Mouse (Mus musculus) ES-E14 (cell line): ENCODE data around the gene Klk5. TPM values are rescaled to one million over a fixed set of nuclear protein-coding genes. Genes with fewer than 3 reads are reported as not detected.

Experiments
- DNase-seq: peaks from one replicate; pipeline ENCODE4 v3.0.0-alpha.2; 2013; ENCODE audit warnings: low read depth, low spot score
- H3K27ac ChIP-seq: 2 replicates; pipeline ENCODE4 v1.5.1; 2012; ENCODE audit warnings: low read depth, mild to moderate bottlenecking, low read length, moderate library complexity, mixed read lengths; ENCODE audit not compliant: poor library complexity, insufficient read depth, severe bottlenecking
- H3K36me3 ChIP-seq: 2 replicates; pipeline ENCODE4 v1.6.1; 2012; ENCODE audit warnings: mild to moderate bottlenecking, low read length, moderate library complexity, mixed read lengths; ENCODE audit not compliant: control insufficient read depth, poor library complexity, insufficient read depth, severe bottlenecking
- H3K4me1 ChIP-seq, 2 experiments: fragments of 150-350 bp in 1 of 2; sonication (generic) in 1 of 2; 2 replicates each; pipeline ENCODE4 v1.6.1; 2012; ENCODE audit warnings: low read length in 2 of 2, mild to moderate bottlenecking in 1 of 2, mixed read lengths in 1 of 2; ENCODE audit not compliant: control insufficient read depth in 2 of 2, insufficient read depth in 2 of 2, poor library complexity in 1 of 2
- H3K4me3 ChIP-seq, 2 experiments: fragments of 150-350 bp in 1 of 2; sonication (generic) in 1 of 2; 2 replicates each; pipeline ENCODE4 v1.5.1; 2012; ENCODE audit warnings: low read length in 2 of 2, low read depth in 1 of 2, mild to moderate bottlenecking in 1 of 2, mixed read lengths in 1 of 2; ENCODE audit not compliant: insufficient read depth in 1 of 2, poor library complexity in 1 of 2, severe bottlenecking in 1 of 2
- H3K9ac ChIP-seq: 2 replicates; pipeline ENCODE4 v1.6.1; 2012; ENCODE audit warnings: low read depth, mild to moderate bottlenecking, low read length, mixed read lengths; ENCODE audit not compliant: poor library complexity, insufficient read depth, severe bottlenecking
- H3K9me3 ChIP-seq: fragments of 150-350 bp; sonication (generic); 2 replicates; pipeline ENCODE4 v1.6.1; 2012; ENCODE audit warnings: low read depth, mild to moderate bottlenecking, low read length; ENCODE audit not compliant: control insufficient read depth, insufficient read depth
- CHD2 ChIP-seq: IDR thresholded peaks from 2 replicates; pipeline ENCODE4 v1.6.1; 2014; ENCODE audit warnings: mild to moderate bottlenecking, low read depth, low read length, inconsistent platforms
- HCFC1 ChIP-seq: IDR thresholded peaks from 2 replicates; pipeline ENCODE4 v1.6.1; 2012; ENCODE audit warnings: low read length, inconsistent platforms, borderline replicate concordance; ENCODE audit not compliant: insufficient read depth
- MAFK ChIP-seq: IDR thresholded peaks from 2 replicates; pipeline ENCODE4 v1.6.1; 2014; ENCODE audit warnings: mild to moderate bottlenecking, low read depth, low read length, inconsistent platforms; ENCODE audit not compliant: insufficient read depth
- ZC3H11A ChIP-seq: IDR thresholded peaks from 2 replicates; pipeline ENCODE4 v1.6.1; 2012; ENCODE audit warnings: low read depth, mild to moderate bottlenecking, inconsistent platforms, low read length, borderline replicate concordance
- ZNF384 ChIP-seq: IDR thresholded peaks from 2 replicates; pipeline ENCODE4 v1.6.1; 2012; ENCODE audit warnings: low read depth, low read length, inconsistent platforms
- in situ Hi-C, 2 experiments: fragments of 600-800 bp; cut with MboI; formaldehyde crosslinking; loops; one replicate each; pipeline ENCODE4 v1.15.1; 2025; ENCODE audit warnings: low sequenced_read_pairs in 2 of 2, inconsistent platforms in 1 of 2; ENCODE audit not compliant: unreplicated experiment in 2 of 2
- total RNA-seq: library from RNA; depleted of rRNA; stranded (reverse); fragments of 300-350 nt; gene quantifications from 2 replicates; pipeline ENCODE4 v1.2.3, GENCODE M21; 2012

Gene Klk5
- total RNA-seq, 1 experiment = not detected

GRCm38 (mm10) chr7:43799876-43800275 is 41.9 kb upstream of the Klk5 start:
- TF ChIP-seq CHD2 (no peak), MAFK (no peak), ZNF384 (no peak), HCFC1 (no peak), ZC3H11A (no peak)
- Histone ChIP-seq H3K4me3 (no peak overlapping the region), H3K27ac (no peak overlapping the region), H3K9me3 (no peaks in the 10 kb centered on the region), H3K36me3 (peaks cover 3% of the 10 kb centered on the region; the same call in 1 of the 2 replicates), H3K4me1 (peaks cover 0 to 9% of the 10 kb centered on the region in 2 experiments; a peak in 2 of 4 replicates), H3K9ac (no peak overlapping the region)
- in situ Hi-C loops = no loop called here
- DNase-seq = peak; percentile 33

- DNase-seq = no peak
- TF ChIP-seq MAFK (no peak), HCFC1 (no peak), ZC3H11A (no peak), ZNF384 (no peak), CHD2 (no peak)
- Histone ChIP-seq H3K4me1 (peaks cover 0 to 9% of the 10 kb centered on the region in 2 experiments; a peak in 2 of 4 replicates), H3K36me3 (no peaks in the 10 kb centered on the region; the same call in 1 of the 2 replicates), H3K27ac (no peak within 1 kb of the TSS), H3K9me3 (no peaks in the 10 kb centered on the region), H3K4me3 (no peak within 1 kb of the TSS), H3K9ac (no peak within 1 kb of the TSS)
- in situ Hi-C loops = no loop called here
Measured at GRCm38 (mm10) chr7:43810994-43811393, 30.8 kb upstream of the Klk5 start, which contains the start of gene Klk7. Klk7 (plus strand) TSS chr7:43811294.

GRCm38 (mm10) chr7:43815211-43815610 is 26.6 kb upstream of the Klk5 start:
- Histone ChIP-seq H3K4me3 (no peak overlapping the region), H3K27ac (no peak overlapping the region), H3K9me3 (no peaks in the 10 kb centered on the region), H3K4me1 (peaks cover 0 to 10% of the 10 kb centered on the region in 2 experiments; a peak in 2 of 4 replicates), H3K36me3 (no peaks in the 10 kb centered on the region), H3K9ac (no peak overlapping the region)
- no peak for DNase-seq
- in situ Hi-C loops = no loop called here
- TF ChIP-seq HCFC1 (no peak), ZC3H11A (no peak), CHD2 (no peak), MAFK (no peak), ZNF384 (no peak)

- Histone ChIP-seq H3K4me1 (peaks cover 0 to 8% of the 10 kb centered on the region in 2 experiments; a peak in 2 of 4 replicates), H3K4me3 (no peak overlapping the region), H3K27ac (no peak overlapping the region), H3K9me3 (no peaks in the 10 kb centered on the region), H3K9ac (no peak overlapping the region; the same call in 1 of the 2 replicates), H3K36me3 (no peaks in the 10 kb centered on the region)
- no peak for TF ChIP-seq ZNF384
- no peak for TF ChIP-seq ZC3H11A
- no peak for TF ChIP-seq HCFC1
- TF ChIP-seq MAFK = no peak
- TF ChIP-seq CHD2 = no peak
- in situ Hi-C loops = no loop called here
- DNase-seq = no peak
Measured at GRCm38 (mm10) chr7:43816746-43817145, 25.0 kb upstream of the Klk5 start.

- Histone ChIP-seq H3K9ac (no peak overlapping the region), H3K4me1 (peaks cover 0 to 7% of the 10 kb centered on the region in 2 experiments; a peak in 2 of 4 replicates), H3K27ac (no peak overlapping the region), H3K9me3 (no peaks in the 10 kb centered on the region), H3K36me3 (no peaks in the 10 kb centered on the region), H3K4me3 (no peak overlapping the region)
- in situ Hi-C loops = no loop called here
- DNase-seq = no peak
- TF ChIP-seq ZNF384 (no peak), ZC3H11A (no peak), MAFK (no peak), HCFC1 (no peak), CHD2 (no peak)
Measured at GRCm38 (mm10) chr7:43821581-43821980, 20.2 kb upstream of the Klk5 start.
